Comparison of ENCODE assay signal across 22 mouse cellular contexts in the genomic region with DNA sequence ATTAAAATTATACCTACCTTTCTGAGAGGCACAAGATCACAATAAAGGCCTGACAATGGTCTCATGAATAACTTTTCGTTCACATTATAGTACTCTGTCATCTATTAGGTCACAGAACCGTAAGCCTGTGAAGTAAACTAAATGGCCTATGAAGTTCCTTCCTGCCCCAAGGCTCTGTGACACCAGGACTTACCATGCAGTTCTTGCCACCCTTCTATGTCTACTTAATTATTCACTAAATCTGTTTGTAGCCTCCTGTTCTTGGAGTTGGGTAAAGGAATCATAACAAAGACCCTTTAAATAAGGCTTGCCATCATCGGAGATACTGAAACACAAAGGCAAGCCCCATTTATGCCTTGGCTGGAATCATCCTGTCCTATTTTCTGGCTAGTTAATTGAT.
DNase-seq lines count a peak whose midpoint lies in the region; ATAC-seq and TF ChIP-seq lines count a peak whose summit lies in the region.
"Had no signal": no experiment of that assay in that cellular context is flagged by ENCODE, and none has a peak within 500 bp of the region (broad histone marks: within the 10 kb centered on the region; RNA-seq: fewer than 3 reads in every experiment).

No protein-coding gene starts in this region.

- 72% methylated on average over 3 of the region's 3 CpGs for WGBS in embryonic facial prominence, embryonic 11.5 days
- WGBS in embryonic facial prominence, embryonic 10.5 days: 73% methylated on average over 3 of the region's 3 CpGs
- WGBS in neural tube, embryonic 11.5 days: 80% methylated on average over 3 of the region's 3 CpGs
- 62% methylated on average over 3 of the region's 3 CpGs for WGBS in midbrain, embryonic 13.5 days
- WGBS in lung, postnatal 0 days: 84% methylated on average over 3 of the region's 3 CpGs

- H3K36me3 ChIP-seq in embryonic facial prominence, embryonic 11.5 days (replicated peaks; ENCODE audit: control insufficient read depth, insufficient read depth, low read depth, low read length): no peaks in the 10 kb centered on the region
- H3K36me3 ChIP-seq in embryonic facial prominence, embryonic 10.5 days (replicated peaks): no peaks in the 10 kb centered on the region
- no peaks in the 10 kb centered on the region for H3K36me3 ChIP-seq in neural tube, embryonic 11.5 days (ENCODE audit: control insufficient read depth, insufficient read depth, low read length)
- no peaks in the 10 kb centered on the region for H3K36me3 ChIP-seq in midbrain, embryonic 13.5 days
- no peaks in the 10 kb centered on the region for H3K36me3 ChIP-seq in lung, postnatal 0 days (ENCODE audit: insufficient read depth, low read length)
- H3K36me3 ChIP-seq: G1E; heart, embryonic 10.5 days; limb, embryonic 13.5 days; liver, embryonic 15.5 days had no signal

- no peak overlapping the region for H3K27ac ChIP-seq in embryonic facial prominence, embryonic 11.5 days (replicated peaks; ENCODE audit: low read depth, low read length)
- no peak overlapping the region; the same call in 1 of the 2 replicates for H3K27ac ChIP-seq in embryonic facial prominence, embryonic 10.5 days (replicated peaks)
- 0 out of 2 replicates have a peak overlapping the region, but pooled peaks have one; percentile 36 for H3K27ac ChIP-seq in neural tube, embryonic 11.5 days (ENCODE audit: low read depth, low read length)
- H3K27ac ChIP-seq in midbrain, embryonic 13.5 days: peak overlapping the region; percentile 76
- no peak overlapping the region for H3K27ac ChIP-seq in lung, postnatal 0 days (ENCODE audit: low read length)
- H3K27ac ChIP-seq: heart, embryonic 10.5 days; kidney, postnatal 0 days; limb, embryonic 13.5 days; liver, embryonic 15.5 days had no signal

- no peak for TF ChIP-seq EP300 in lung, postnatal 0 days (IDR thresholded peaks at IDR 0.05)

- no peak for DNase-seq in embryonic facial prominence, embryonic 11.5 days (ENCODE audit: low spot score)
- DNase-seq in embryonic facial prominence, embryonic 10.5 days (ENCODE audit: low spot score): no peak
- no peak for DNase-seq in neural tube, embryonic 11.5 days (ENCODE audit: low spot score)
- no peak for DNase-seq in neural tube, embryonic 10.5 days (ENCODE audit: extremely low spot score, low spot score)
- no peak for DNase-seq in lung, postnatal 0 days (ENCODE audit: low spot score)
- no peak for DNase-seq in right cerebral cortex, postnatal 10 days (ENCODE audit: low spot score in 2 of 2)
- no peak for DNase-seq in testis, postnatal 10 days (ENCODE audit: low spot score)
- DNase-seq: gastrocnemius, postnatal 25 days; heart, postnatal 10 days; lung, postnatal 14 days; right cerebral cortex, postnatal 4 days; thymus, postnatal 25 days had no signal

- 0 out of 2 replicates have a peak overlapping the region, but pooled peaks have one; percentile 9 for H3K9ac ChIP-seq in embryonic facial prominence, embryonic 11.5 days (replicated peaks; ENCODE audit: low read length)
- no peak overlapping the region for H3K9ac ChIP-seq in neural tube, embryonic 11.5 days (ENCODE audit: low read length)
- no peak overlapping the region for H3K9ac ChIP-seq in midbrain, embryonic 13.5 days (replicated peaks)
- H3K9ac ChIP-seq in lung, postnatal 0 days (replicated peaks; ENCODE audit: low read depth): no peak overlapping the region
- H3K9ac ChIP-seq: limb, embryonic 13.5 days; liver, embryonic 15.5 days had no signal

- no peaks in the 10 kb centered on the region for H3K4me1 ChIP-seq in embryonic facial prominence, embryonic 11.5 days (ENCODE audit: control insufficient read depth, insufficient read depth, low read length)
- H3K4me1 ChIP-seq in embryonic facial prominence, embryonic 10.5 days: peaks cover 20% of the 10 kb centered on the region
- H3K4me1 ChIP-seq in neural tube, embryonic 11.5 days (ENCODE audit: control insufficient read depth, insufficient read depth, low read length): peaks cover 9% of the 10 kb centered on the region
- H3K4me1 ChIP-seq in midbrain, embryonic 13.5 days (replicated peaks): peaks cover 28% of the 10 kb centered on the region
- no peaks in the 10 kb centered on the region for H3K4me1 ChIP-seq in lung, postnatal 0 days (ENCODE audit: insufficient read depth, low read depth, low read length)
- H3K4me1 ChIP-seq: heart, embryonic 10.5 days; limb, embryonic 13.5 days; liver, embryonic 15.5 days; megakaryocyte, embryonic 14.5 days had no signal

- no peak overlapping the region for H3K4me2 ChIP-seq in embryonic facial prominence, embryonic 11.5 days (ENCODE audit: low read depth, low read length)
- no peak overlapping the region for H3K4me2 ChIP-seq in neural tube, embryonic 11.5 days (ENCODE audit: low read depth)
- no peak overlapping the region for H3K4me2 ChIP-seq in midbrain, embryonic 13.5 days (replicated peaks)
- H3K4me2 ChIP-seq in lung, postnatal 0 days (replicated peaks; ENCODE audit: low read depth, low read length): no peak overlapping the region
- H3K4me2 ChIP-seq: limb, embryonic 13.5 days; liver, embryonic 15.5 days had no signal

- no peak for TF ChIP-seq CTCF in lung, postnatal 0 days (IDR thresholded peaks at IDR 0.05)

- no peak overlapping the region for H3K4me3 ChIP-seq in embryonic facial prominence, embryonic 11.5 days (ENCODE audit: low read depth, low read length)
- no peak overlapping the region for H3K4me3 ChIP-seq in embryonic facial prominence, embryonic 10.5 days
- no peak overlapping the region for H3K4me3 ChIP-seq in neural tube, embryonic 11.5 days (ENCODE audit: low read depth, low read length)
- no peak overlapping the region for H3K4me3 ChIP-seq in midbrain, embryonic 13.5 days (replicated peaks)
- H3K4me3 ChIP-seq in lung, postnatal 0 days (ENCODE audit: low read depth, low read length): no peak overlapping the region
- H3K4me3 ChIP-seq: erythroblast, embryonic 14.5 days; heart, embryonic 10.5 days; limb, embryonic 13.5 days; liver, embryonic 15.5 days; megakaryocyte, embryonic 14.5 days had no signal

- no peaks in the 10 kb centered on the region for H3K9me3 ChIP-seq in embryonic facial prominence, embryonic 11.5 days (replicated peaks; ENCODE audit: control insufficient read depth, low read length)
- no peaks in the 10 kb centered on the region for H3K9me3 ChIP-seq in embryonic facial prominence, embryonic 10.5 days
- H3K9me3 ChIP-seq in neural tube, embryonic 11.5 days (ENCODE audit: control insufficient read depth, low read length): no peaks in the 10 kb centered on the region
- H3K9me3 ChIP-seq in midbrain, embryonic 13.5 days: no peaks in the 10 kb centered on the region
- H3K9me3 ChIP-seq in lung, postnatal 0 days (ENCODE audit: low read length): no peaks in the 10 kb centered on the region
- H3K9me3 ChIP-seq: heart, embryonic 10.5 days; limb, embryonic 13.5 days; liver, embryonic 15.5 days had no signal

- no peaks in the 10 kb centered on the region for H3K27me3 ChIP-seq in embryonic facial prominence, embryonic 11.5 days (ENCODE audit: control insufficient read depth, insufficient read depth, low read length)
- H3K27me3 ChIP-seq in embryonic facial prominence, embryonic 10.5 days (replicated peaks; ENCODE audit: low read depth, poor library complexity, severe bottlenecking): no peaks in the 10 kb centered on the region
- no peaks in the 10 kb centered on the region for H3K27me3 ChIP-seq in neural tube, embryonic 11.5 days (ENCODE audit: control insufficient read depth, insufficient read depth, low read length)
- no peaks in the 10 kb centered on the region for H3K27me3 ChIP-seq in midbrain, embryonic 13.5 days
- H3K27me3 ChIP-seq in lung, postnatal 0 days (replicated peaks; ENCODE audit: insufficient read depth, low read length): no peaks in the 10 kb centered on the region
- H3K27me3 ChIP-seq: limb, embryonic 13.5 days; liver, embryonic 15.5 days; megakaryocyte, embryonic 14.5 days had no signal

- ATAC-seq in embryonic facial prominence, embryonic 11.5 days (replicated peaks; ENCODE audit: insufficient number of reproducible peaks, low FRiP score, low TSS enrichment, low read depth): no peak
- no peak for ATAC-seq in neural tube, embryonic 11.5 days (ENCODE audit: insufficient read depth, low FRiP score, low TSS enrichment)
- 0 out of 2 replicates have a peak, but pooled peaks have one; percentile 9 for ATAC-seq in midbrain, embryonic 13.5 days
- ATAC-seq in lung, postnatal 0 days: no peak
- ATAC-seq: CD4-positive, CD25-positive, alpha-beta regulatory T cell, adult 4 months; inflammation-experienced regulatory T-cells, adult 6 months had no signal

Comparison
In these comparisons a context has a peak if more than half of its experiments do, and no peak if none do; other contexts are left out.
1. H3K27ac ChIP-seq: peak in neural tube, embryonic 11.5 days (single experiment) and midbrain, embryonic 13.5 days (single experiment); none in embryonic facial prominence, embryonic 11.5 days (single experiment), embryonic facial prominence, embryonic 10.5 days (single experiment) and lung, postnatal 0 days (single experiment).